Mouse (Mus musculus): Measurements from ENCODE around the gene Bst2.

- no peak for TF ChIP-seq CTCF (IDR thresholded peaks at IDR 0.05; ENCODE audit: low read depth)
- TF ChIP-seq EP300 (IDR thresholded peaks at IDR 0.05; ENCODE audit: low read depth) = no peak
Observed at GRCm38 (mm10) chr8:71554644-71555043, 17.4 kb upstream of the Bst2 start.
